Mouse (Mus musculus): ENCODE measurements at regions not wholly inside any gene's neighbourhood (a gene's known extent, or its start where the extent isn't known, plus 50 kb on each side); places are given as distances from the start of the nearest gene placed in this dataset.

GRCm38 (mm10) chr16:93041887-93042286 is 215.9 kb upstream of the Runx1 start:
- H3K4me3 ChIP-seq = no peak overlapping the region
- H3K27me3 ChIP-seq (replicated peaks) = peaks cover 9% of the 10 kb centered on the region; the same call in 1 of the 2 replicates
- no peak overlapping the region for H3K9ac ChIP-seq
- 50% methylated on average over 3 of the region's 3 CpGs for WGBS (ENCODE audit: insufficient replicate concordance)
- no peaks in the 10 kb centered on the region for H3K4me1 ChIP-seq
- H3K9me3 ChIP-seq (replicated peaks) = no peaks in the 10 kb centered on the region
- H3K4me2 ChIP-seq = no peak overlapping the region
- H3K36me3 ChIP-seq = no peaks in the 10 kb centered on the region
- ATAC-seq = no peak
- no peak overlapping the region for H3K27ac ChIP-seq

DNA sequence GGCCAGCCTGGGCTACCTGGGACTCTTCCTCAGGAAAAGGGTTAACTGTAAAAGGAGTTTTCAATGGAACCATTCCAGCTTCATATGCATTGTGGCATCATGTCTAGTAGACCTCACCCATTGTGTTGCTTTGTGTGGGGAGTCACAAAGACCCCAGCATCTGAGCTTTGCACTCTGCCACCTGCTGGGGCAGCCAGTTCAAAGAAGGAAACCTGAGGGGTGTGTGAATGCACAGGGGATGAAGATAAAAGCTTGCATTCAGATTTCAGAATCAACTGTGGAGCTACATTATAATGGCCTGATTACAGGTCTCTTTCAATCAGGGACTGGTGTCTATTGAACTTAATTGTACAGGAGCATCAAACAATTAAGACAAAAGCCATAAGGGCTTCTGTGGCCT is 215.4 kb upstream of the Runx1 start:
- no peak overlapping the region for H3K9ac ChIP-seq
- H3K4me3 ChIP-seq = no peak overlapping the region
- H3K4me1 ChIP-seq = no peaks in the 10 kb centered on the region
- no peaks in the 10 kb centered on the region for H3K9me3 ChIP-seq (replicated peaks)
- H3K27ac ChIP-seq = no peak overlapping the region
- no peaks in the 10 kb centered on the region for H3K36me3 ChIP-seq
- H3K27me3 ChIP-seq (replicated peaks) = peaks cover 9% of the 10 kb centered on the region; the same call in 1 of the 2 replicates
- no peak overlapping the region for H3K4me2 ChIP-seq
- ATAC-seq = no peak

- ATAC-seq = no peak
- 65% methylated on average over 9 of the region's 9 CpGs for WGBS (ENCODE audit: insufficient replicate concordance)
These were observed 209.7 kb upstream of the Runx1 start for GRCm38 (mm10) chr16:93035626-93036025.

GRCm38 (mm10) chr16:93033943-93034342 is 208.0 kb upstream of the Runx1 start:
- Histone ChIP-seq H3K4me2 (no peak overlapping the region), H3K4me3 (no peak overlapping the region), H3K4me1 (no peaks in the 10 kb centered on the region), H3K27ac (no peak overlapping the region), H3K9me3 (replicated peaks) (no peaks in the 10 kb centered on the region), H3K36me3 (no peaks in the 10 kb centered on the region), H3K9ac (no peak overlapping the region), H3K27me3 (replicated peaks) (no peaks in the 10 kb centered on the region)
- WGBS (ENCODE audit: insufficient replicate concordance) = 62% methylated on average over 3 of the region's 3 CpGs
- ATAC-seq = no peak

More at GRCm38 (mm10) chr16:93035626-93036025, 209.7 kb upstream of the Runx1 start:
- Histone ChIP-seq H3K9ac (no peak overlapping the region), H3K36me3 (no peaks in the 10 kb centered on the region), H3K27ac (no peak overlapping the region), H3K4me1 (no peaks in the 10 kb centered on the region), H3K4me2 (no peak overlapping the region), H3K9me3 (replicated peaks) (no peaks in the 10 kb centered on the region), H3K27me3 (replicated peaks) (no peaks in the 10 kb centered on the region), H3K4me3 (no peak overlapping the region)

GRCm38 (mm10) chr16:93031624-93032023 is 205.7 kb upstream of the Runx1 start:
- no peak overlapping the region for H3K4me3 ChIP-seq
- 31% methylated on average over 5 of the region's 5 CpGs for WGBS (ENCODE audit: insufficient replicate concordance)
- no peak overlapping the region for H3K9ac ChIP-seq
- H3K4me1 ChIP-seq = no peaks in the 10 kb centered on the region
- no peak for ATAC-seq
- no peaks in the 10 kb centered on the region for H3K9me3 ChIP-seq (replicated peaks)
- no peaks in the 10 kb centered on the region for H3K27me3 ChIP-seq (replicated peaks)
- no peaks in the 10 kb centered on the region for H3K36me3 ChIP-seq
- H3K27ac ChIP-seq = no peak overlapping the region
- no peak overlapping the region for H3K4me2 ChIP-seq

DNA sequence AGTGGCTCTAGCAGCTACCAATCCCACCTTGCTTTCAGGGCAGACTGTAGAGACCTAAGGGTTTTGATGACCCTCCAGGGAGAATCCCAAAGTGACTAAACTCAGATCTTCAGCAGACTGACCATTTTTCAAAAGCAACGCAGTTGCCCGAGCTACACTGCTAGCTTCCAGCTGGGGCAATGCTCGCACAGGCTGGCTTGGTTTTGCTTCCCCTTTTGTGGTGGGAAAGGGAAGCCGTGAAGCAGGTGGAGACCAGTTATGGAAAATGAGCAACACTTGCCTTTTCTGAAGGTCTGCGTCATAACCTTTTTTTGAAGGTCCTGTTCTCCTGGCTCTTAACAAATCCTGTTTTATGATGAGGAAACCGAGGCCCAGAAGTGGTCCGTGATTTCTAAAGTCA is 202.7 kb upstream of the Runx1 start:
- no peaks in the 10 kb centered on the region for H3K4me1 ChIP-seq
- no peak overlapping the region for H3K4me2 ChIP-seq
- no peak overlapping the region for H3K27ac ChIP-seq
- WGBS (ENCODE audit: insufficient replicate concordance) = 31% methylated on average over 7 of the region's 7 CpGs
- H3K36me3 ChIP-seq = no peaks in the 10 kb centered on the region
- H3K4me3 ChIP-seq = no peak overlapping the region
- H3K9me3 ChIP-seq (replicated peaks) = no peaks in the 10 kb centered on the region
- no peak overlapping the region for H3K9ac ChIP-seq
- ATAC-seq = no peak
- H3K27me3 ChIP-seq (replicated peaks) = no peaks in the 10 kb centered on the region

GRCm38 (mm10) chr16:93028016-93028415 is 202.1 kb upstream of the Runx1 start:
- no peaks in the 10 kb centered on the region for H3K27me3 ChIP-seq (replicated peaks)
- WGBS (ENCODE audit: insufficient replicate concordance) = 72% methylated on average over 7 of the region's 7 CpGs

GRCm38 (mm10) chr16:93026094-93026648 is 200.2 kb upstream of the Runx1 start:
- Histone ChIP-seq H3K9ac (no peak overlapping the region), H3K4me1 (no peaks in the 10 kb centered on the region), H3K9me3 (replicated peaks) (no peaks in the 10 kb centered on the region), H3K4me2 (no peak overlapping the region), H3K36me3 (no peaks in the 10 kb centered on the region), H3K27ac (no peak overlapping the region), H3K4me3 (no peak overlapping the region), H3K27me3 (replicated peaks) (no peaks in the 10 kb centered on the region)
- 65% methylated on average over 11 of the region's 11 CpGs for WGBS (ENCODE audit: insufficient replicate concordance)
- no peak for ATAC-seq

More at GRCm38 (mm10) chr16:93028016-93028415, 202.1 kb upstream of the Runx1 start:
- Histone ChIP-seq H3K27ac (no peak overlapping the region), H3K4me1 (no peaks in the 10 kb centered on the region), H3K9me3 (replicated peaks) (no peaks in the 10 kb centered on the region), H3K4me2 (no peak overlapping the region), H3K9ac (no peak overlapping the region), H3K36me3 (no peaks in the 10 kb centered on the region), H3K4me3 (no peak overlapping the region)
- ATAC-seq = no peak

- Histone ChIP-seq H3K9ac (no peak overlapping the region), H3K36me3 (no peaks in the 10 kb centered on the region), H3K27ac (no peak overlapping the region), H3K9me3 (replicated peaks) (no peaks in the 10 kb centered on the region), H3K4me2 (no peak overlapping the region), H3K4me3 (no peak overlapping the region), H3K27me3 (replicated peaks) (peaks cover 23% of the 10 kb centered on the region), H3K4me1 (no peaks in the 10 kb centered on the region)
- WGBS (ENCODE audit: insufficient replicate concordance) = 51% methylated on average over 7 of the region's 7 CpGs
- no peak for ATAC-seq
These were observed 194.0 kb upstream of the Runx1 start for GRCm38 (mm10) chr16:93019800-93020555.

DNA sequence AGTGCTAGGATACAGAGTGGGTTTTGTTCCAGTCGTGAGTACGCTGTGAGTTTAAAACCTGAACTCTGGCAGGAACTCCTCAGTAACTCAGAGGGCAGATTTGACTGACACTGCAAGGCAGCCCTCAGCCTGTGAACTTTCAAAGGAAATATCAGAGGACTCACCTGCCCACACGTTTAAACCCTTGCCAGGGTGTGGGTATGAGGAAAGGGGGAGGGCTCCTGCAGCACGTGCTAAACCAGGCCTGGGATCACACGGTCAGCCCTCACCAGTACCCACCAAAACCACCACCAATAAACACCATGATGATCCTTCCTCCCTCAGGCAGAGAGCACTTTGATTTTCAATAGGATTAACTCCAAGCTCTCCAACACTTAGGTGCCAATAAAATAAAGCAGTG is 192.8 kb upstream of the Runx1 start:
- WGBS (ENCODE audit: insufficient replicate concordance) = 48% methylated on average over 5 of the region's 5 CpGs

DNA sequence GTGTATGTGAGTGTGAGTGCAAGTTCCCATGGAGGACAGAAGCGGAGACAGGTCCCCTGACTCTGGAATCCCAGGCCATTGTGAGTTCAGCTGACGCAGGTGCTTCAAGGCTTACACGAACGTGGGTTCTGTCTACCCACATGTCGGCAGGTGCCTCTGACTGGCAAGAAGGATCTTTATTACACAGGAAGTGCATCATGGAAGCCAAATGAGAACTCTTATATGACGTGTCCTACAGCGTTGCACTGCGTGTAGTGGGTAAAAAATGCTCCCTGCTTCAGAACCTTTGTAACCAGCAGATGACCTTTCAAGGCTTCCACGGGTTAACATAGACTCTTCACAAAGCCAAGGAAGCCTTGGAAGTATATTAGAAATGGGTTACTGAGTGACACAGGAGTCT is 191.1 kb upstream of the Runx1 start:
- Histone ChIP-seq H3K4me1 (no peaks in the 10 kb centered on the region), H3K27ac (no peak overlapping the region), H3K27me3 (replicated peaks) (peaks cover 37% of the 10 kb centered on the region), H3K4me3 (no peak overlapping the region), H3K4me2 (no peak overlapping the region), H3K9ac (no peak overlapping the region), H3K36me3 (no peaks in the 10 kb centered on the region), H3K9me3 (replicated peaks) (no peaks in the 10 kb centered on the region)
- 73% methylated on average over 9 of the region's 9 CpGs for WGBS (ENCODE audit: insufficient replicate concordance)
- no peak for ATAC-seq

More for the DNA sequence above, 192.8 kb upstream of the Runx1 start:
- Histone ChIP-seq H3K27ac (no peak overlapping the region), H3K4me1 (no peaks in the 10 kb centered on the region), H3K4me2 (no peak overlapping the region), H3K9ac (no peak overlapping the region), H3K4me3 (no peak overlapping the region), H3K36me3 (no peaks in the 10 kb centered on the region), H3K27me3 (replicated peaks) (peaks cover 28% of the 10 kb centered on the region), H3K9me3 (replicated peaks) (no peaks in the 10 kb centered on the region)
- no peak for ATAC-seq

- no peak overlapping the region for H3K27ac ChIP-seq
- no peaks in the 10 kb centered on the region for H3K9me3 ChIP-seq (replicated peaks)
- H3K4me3 ChIP-seq = no peak overlapping the region
- ATAC-seq = no peak
- H3K4me1 ChIP-seq = no peaks in the 10 kb centered on the region
- no peak overlapping the region for H3K4me2 ChIP-seq
- H3K9ac ChIP-seq = no peak overlapping the region
- peaks cover 37% of the 10 kb centered on the region for H3K27me3 ChIP-seq (replicated peaks)
- no peaks in the 10 kb centered on the region for H3K36me3 ChIP-seq
- WGBS (ENCODE audit: insufficient replicate concordance) = 76% methylated on average over 6 of the region's 6 CpGs
These were observed 189.7 kb upstream of the Runx1 start for GRCm38 (mm10) chr16:93015636-93016035.
